Mouse (Mus musculus) lung, adult 10 weeks (tissue): ENCODE measurements around the gene Btbd35f14. TPM values are rescaled to one million over a fixed set of nuclear protein-coding genes. Genes with fewer than 3 reads are reported as not detected.

Experiments used
- polyA plus RNA-seq: library from polyadenylated mRNA; stranded (reverse); fragments of 350-450 nt; fragmentation: Illumina TruSeq; extraction: RNeasy Lipid Tissue Mini Kit (QIAGEN cat#74804); gene quantifications from one replicate; pipeline ENCODE4 v1.2.3, GENCODE M21; 2014; ENCODE audit warnings: low read depth, low replicate concordance; ENCODE audit not compliant: insufficient read depth

Gene Btbd35f14
- not detected for polyA plus RNA-seq

DNA sequence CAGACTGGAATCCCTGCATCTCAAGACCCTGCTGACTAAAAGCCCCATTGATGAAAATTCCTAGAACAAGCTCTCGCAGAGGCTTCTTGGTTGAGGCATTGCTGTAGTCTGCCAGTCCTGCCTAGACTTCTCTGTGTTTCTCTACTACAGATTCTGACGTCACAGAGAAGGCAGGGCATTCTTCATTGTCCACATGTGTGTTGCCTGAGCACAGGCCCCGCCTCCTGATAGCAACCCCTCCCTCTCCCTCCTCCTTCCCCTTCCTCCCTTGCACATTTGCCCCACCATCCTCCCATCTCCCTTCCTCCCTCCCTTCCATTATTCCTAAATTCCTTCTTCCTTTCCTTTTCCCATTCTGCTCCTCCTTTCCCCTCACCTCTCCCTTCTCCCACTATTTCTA is at the start of gene Btbd35f14:
Gene Btbd35f14 (minus strand): TSS at position 101 of the 400 bp plus-strand sequence.

DNA sequence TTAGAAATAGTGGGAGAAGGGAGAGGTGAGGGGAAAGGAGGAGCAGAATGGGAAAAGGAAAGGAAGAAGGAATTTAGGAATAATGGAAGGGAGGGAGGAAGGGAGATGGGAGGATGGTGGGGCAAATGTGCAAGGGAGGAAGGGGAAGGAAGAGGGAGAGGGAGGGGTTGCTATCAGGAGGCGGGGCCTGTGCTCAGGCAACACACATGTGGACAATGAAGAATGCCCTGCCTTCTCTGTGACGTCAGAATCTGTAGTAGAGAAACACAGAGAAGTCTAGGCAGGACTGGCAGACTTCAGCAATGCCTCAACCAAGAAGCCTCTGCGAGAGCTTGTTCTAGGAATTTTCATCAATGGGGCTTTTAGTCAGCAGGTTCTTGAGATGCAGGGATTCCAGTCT is 45.3 kb downstream of the Btbd35f14 start, which contains the start of gene Btbd35f13:
Gene Btbd35f13 (plus strand): TSS at position 301 of the 400 bp plus-strand sequence.

Other genes with a start within 250 kb of the Btbd35f14 start
- not detected for gene Btbd35f15, start 125.0 kb downstream of the Btbd35f14 start, polyA plus RNA-seq
- gene Btbd35f13, start 45.2 kb downstream of the Btbd35f14 start, polyA plus RNA-seq, result not detected